8 mouse cellular contexts compared by ENCODE assay signal in the genomic region with DNA sequence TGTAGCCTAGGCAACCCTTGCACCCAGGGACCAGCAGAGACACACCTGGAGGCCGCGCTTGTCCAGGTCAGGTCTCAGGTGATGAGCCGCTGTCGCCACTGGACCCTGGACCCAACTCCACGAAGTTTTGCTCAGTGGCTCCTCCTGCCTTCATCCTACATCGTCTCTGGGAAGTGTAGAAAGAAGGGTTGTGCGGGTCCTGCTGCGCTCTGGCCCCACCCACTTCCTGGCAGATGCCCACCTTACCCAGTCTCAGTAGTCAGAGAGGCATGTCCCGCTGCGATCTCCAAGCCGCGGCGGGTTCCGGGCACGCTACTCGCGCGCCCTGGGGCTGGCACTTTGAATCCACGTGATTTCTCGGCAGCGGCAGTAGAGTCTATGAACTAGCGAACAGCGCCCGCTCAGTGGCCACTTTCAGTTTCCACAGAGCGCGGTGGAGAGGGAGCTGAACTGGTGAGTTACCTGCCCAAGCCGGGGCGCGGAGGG. TPM values are rescaled to one million over a fixed set of nuclear protein-coding genes. Genes with fewer than 3 reads are reported as not detected.
DNase-seq lines count a peak whose midpoint lies in the region; ATAC-seq and TF ChIP-seq lines count a peak whose summit lies in the region.

A gene (plus strand): TSS at position 376 of the 486 bp plus-strand sequence.

- peak within 1 kb of the TSS; percentile 71 for H3K4me2 ChIP-seq in forebrain, embryonic 14.5 days (ENCODE audit: low read length)
- peak within 1 kb of the TSS; percentile 72 for H3K4me2 ChIP-seq in neural tube, embryonic 14.5 days (ENCODE audit: low read depth, low read length)

- peak within 1 kb of the TSS; percentile 33 for H3K4me3 ChIP-seq in forebrain, embryonic 14.5 days (ENCODE audit: low read depth, low read length)
- peak within 1 kb of the TSS; percentile 31 for H3K4me3 ChIP-seq in neural tube, embryonic 14.5 days (ENCODE audit: low read depth, low read length)
- peak within 1 kb of the TSS; percentile 63 for H3K4me3 ChIP-seq in testis, adult 2 months (ENCODE audit: control insufficient read depth, low read depth, low read length)

- H3K9ac ChIP-seq in forebrain, embryonic 14.5 days (ENCODE audit: low read length), result peak within 1 kb of the TSS; percentile 45; the same call in 1 of the 2 replicates
- H3K9ac ChIP-seq in neural tube, embryonic 14.5 days (replicated peaks; ENCODE audit: low read depth, low read length), result no peak within 1 kb of the TSS

- ATAC-seq in forebrain, embryonic 14.5 days, result peak; percentile 44; the same call in 1 of the 2 replicates
- peak; percentile 34; the same call in 1 of the 2 replicates for ATAC-seq in neural tube, embryonic 14.5 days (ENCODE audit: low read depth)

- no peak for TF ChIP-seq POLR2A in testis, adult 2 months (IDR thresholded peaks at IDR 0.05; ENCODE audit: control insufficient read depth, low read depth, low read length)

- WGBS in forebrain, embryonic 14.5 days, result 2% methylated on average over 29 of the region's 29 CpGs
- 2% methylated on average over 29 of the region's 29 CpGs for WGBS in neural tube, embryonic 14.5 days

- H3K9me3 ChIP-seq in forebrain, embryonic 14.5 days (replicated peaks; ENCODE audit: control insufficient read depth, low read length), result no peaks in the 10 kb centered on the region
- H3K9me3 ChIP-seq in neural tube, embryonic 14.5 days (ENCODE audit: control insufficient read depth, low read length), result no peaks in the 10 kb centered on the region

- 0 out of 2 replicates have a peak, but pooled peaks cover 2% of the 10 kb centered on the region for H3K27me3 ChIP-seq in forebrain, embryonic 14.5 days (replicated peaks; ENCODE audit: control insufficient read depth, insufficient read depth, low read length)
- peaks cover 5% of the 10 kb centered on the region; the same call in 1 of the 2 replicates for H3K27me3 ChIP-seq in neural tube, embryonic 14.5 days (ENCODE audit: control insufficient read depth, insufficient read depth, low read length)
- no peaks in the 10 kb centered on the region for H3K27me3 ChIP-seq in testis, adult 2 months (ENCODE audit: control insufficient read depth, insufficient read depth, low read length)

- H3K36me3 ChIP-seq in forebrain, embryonic 14.5 days (ENCODE audit: control insufficient read depth, insufficient read depth, low read length), result no peaks in the 10 kb centered on the region
- H3K36me3 ChIP-seq in neural tube, embryonic 14.5 days (ENCODE audit: control insufficient read depth, insufficient read depth, low read length), result no peaks in the 10 kb centered on the region
- H3K36me3 ChIP-seq in testis, adult 2 months (ENCODE audit: control insufficient read depth, insufficient read depth, low read length), result no peaks in the 10 kb centered on the region

- no peak for TF ChIP-seq CTCF in testis, adult 2 months (IDR thresholded peaks at IDR 0.05; ENCODE audit: control insufficient read depth, insufficient read depth, insufficient replicate concordance, low read depth, low read length)

- intact Hi-C loops in heart, postnatal 14 days (cut with DNase I), result no loop called here

- DNase-seq in CD4-positive, CD25-positive, alpha-beta regulatory T cell, adult 2 months (ENCODE audit: low read depth, low spot score), result peak; percentile 92
- peak; percentile 29 for DNase-seq in c-Kit-positive CD71-negative TER-119-negative erythroid progenitor cells, embryonic 14.5 days (ENCODE audit: low read depth)
- DNase-seq in forebrain, embryonic 14.5 days (ENCODE audit: low spot score), result peak; percentile 62
- peak; percentile 69 for DNase-seq in heart, postnatal 14 days
- peak; percentile 59 for DNase-seq in layer of hippocampus, adult 11-12 months (ENCODE audit: low spot score)
- peak; percentile 85 to 87 for DNase-seq in lung, adult 18-20 months

- no peak within 1 kb of the TSS for H3K27ac ChIP-seq in forebrain, embryonic 14.5 days (ENCODE audit: low read depth, low read length)
- no peak within 1 kb of the TSS for H3K27ac ChIP-seq in neural tube, embryonic 14.5 days (ENCODE audit: low read depth, low read length)
- H3K27ac ChIP-seq in testis, adult 2 months (ENCODE audit: control insufficient read depth, insufficient read depth, low read depth, low read length), result no peak within 1 kb of the TSS

- peaks cover 7% of the 10 kb centered on the region; the same call in 1 of the 2 replicates for H3K4me1 ChIP-seq in forebrain, embryonic 14.5 days (ENCODE audit: control insufficient read depth, insufficient read depth, low read length)
- H3K4me1 ChIP-seq in neural tube, embryonic 14.5 days (ENCODE audit: control insufficient read depth, insufficient read depth, low read length), result 0 out of 2 replicates have a peak, but pooled peaks cover 6% of the 10 kb centered on the region
- H3K4me1 ChIP-seq in testis, adult 2 months (ENCODE audit: control insufficient read depth, insufficient read depth, low read length), result no peaks in the 10 kb centered on the region; the same call in 1 of the 2 replicates

RNA-seq across cellular contexts. Expression of the gene that starts here (rescaled TPM):
- polyA plus RNA-seq in forebrain, embryonic 14.5 days (2014; fragmentation: Nextera tagmentation; extraction: Ambion mirVana), result 0.17 and 0.36 TPM in 2 replicates
- total RNA-seq in heart, postnatal 14 days (2021), result 1 to 10 TPM in 1 of 2 experiments, under 1 TPM in 1; 0.22 to 1.4 TPM
- polyA plus RNA-seq in neural tube, embryonic 14.5 days (2014; fragmentation: Nextera tagmentation; extraction: Ambion mirVana), result 0.13 and 0.37 TPM in 2 replicates
- 7.3 and 8.2 TPM in 2 replicates for polyA plus RNA-seq in testis, adult 2 months (2012; rRNA removed)

Comparison
In these comparisons a context has a peak if more than half of its experiments do, and no peak if none do; other contexts are left out.
1. Peak in DNase-seq, ATAC-seq, H3K4me3 ChIP-seq, H3K9ac ChIP-seq and H3K4me2 ChIP-seq in forebrain, embryonic 14.5 days; RNA of the gene not detected or under 1 TPM.
2. Peak in ATAC-seq, H3K4me3 ChIP-seq and H3K4me2 ChIP-seq in neural tube, embryonic 14.5 days; RNA of the gene not detected or under 1 TPM.
3. DNase-seq: peak in every context shown above with its lines; median percentile 92 in CD4-positive, CD25-positive, alpha-beta regulatory T cell, adult 2 months; 86 in lung, adult 18-20 months; 69 in heart, postnatal 14 days; 62 in forebrain, embryonic 14.5 days; 59 in layer of hippocampus, adult 11-12 months; 29 in c-Kit-positive CD71-negative TER-119-negative erythroid progenitor cells, embryonic 14.5 days.